Mouse (Mus musculus): ENCODE measurements at regions not wholly inside any gene's neighbourhood (a gene's known extent, or its start where the extent isn't known, plus 50 kb on each side); places are given as distances from the start of the nearest gene placed in this dataset.

DNA sequence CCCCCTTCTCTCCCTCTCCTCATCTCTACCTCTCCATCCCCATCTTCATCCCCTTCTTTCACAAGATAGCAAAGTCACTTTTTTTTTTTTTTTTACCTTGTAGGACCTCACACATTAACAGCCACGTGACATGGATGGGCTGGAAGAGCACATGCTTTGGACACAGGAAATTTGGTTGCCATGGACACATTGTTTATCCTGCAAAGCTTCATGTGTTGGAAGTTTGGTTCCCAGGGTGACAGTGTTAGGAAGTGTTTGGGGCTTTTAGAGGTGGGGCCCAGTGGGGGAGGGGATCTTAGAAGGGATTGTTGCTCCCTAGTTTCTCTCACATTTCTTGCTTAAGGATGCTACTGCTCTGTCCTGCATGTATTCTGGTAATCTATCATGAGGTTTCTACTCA lies 356.5 kb downstream of the Rps15a start:
- no peaks in the 10 kb centered on the region for H3K9me3 ChIP-seq
- no peak overlapping the region for H3K27ac ChIP-seq
- H3K9ac ChIP-seq, result no peak overlapping the region
- no peak overlapping the region for H3K4me2 ChIP-seq
- WGBS, result 39% methylated on average over 1 of the region's 1 CpGs
- ATAC-seq (ENCODE audit: insufficient number of reproducible peaks, insufficient read depth, low FRiP score, low TSS enrichment, low read depth), result no peak
- H3K36me3 ChIP-seq, result no peaks in the 10 kb centered on the region
- no peaks in the 10 kb centered on the region for H3K4me1 ChIP-seq
- no peak overlapping the region for H3K4me3 ChIP-seq
- no peaks in the 10 kb centered on the region for H3K27me3 ChIP-seq

DNA sequence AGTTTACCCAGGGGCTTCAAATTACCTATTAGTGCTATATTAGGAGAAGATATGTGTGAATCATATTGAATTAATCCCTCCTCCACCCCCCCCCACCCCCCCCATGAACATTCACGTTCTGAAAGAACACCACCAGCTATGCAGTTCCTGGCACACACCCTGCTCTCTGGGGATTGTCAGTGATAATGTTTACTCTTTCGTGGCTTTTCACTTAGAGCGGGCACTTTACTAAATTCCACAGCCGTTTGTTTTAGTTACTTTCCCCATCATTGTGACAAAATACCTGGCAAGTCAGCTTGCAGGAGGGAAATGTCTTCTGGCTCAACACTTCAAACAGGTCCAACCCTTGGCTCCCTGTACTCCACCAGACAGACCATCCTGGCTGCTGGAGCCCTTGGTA lies 359.0 kb downstream of the Rps15a start:
- H3K4me1 ChIP-seq, result 0 out of 2 replicates have a peak, but pooled peaks cover 3% of the 10 kb centered on the region
- WGBS, result 43% methylated on average over 4 of the region's 4 CpGs
- no peak overlapping the region for H3K4me2 ChIP-seq
- no peak overlapping the region for H3K27ac ChIP-seq
- no peak for ATAC-seq (ENCODE audit: insufficient number of reproducible peaks, insufficient read depth, low FRiP score, low TSS enrichment, low read depth)
- H3K27me3 ChIP-seq, result no peaks in the 10 kb centered on the region
- no peaks in the 10 kb centered on the region for H3K36me3 ChIP-seq
- no peaks in the 10 kb centered on the region for H3K9me3 ChIP-seq
- H3K9ac ChIP-seq, result no peak overlapping the region
- no peak overlapping the region for H3K4me3 ChIP-seq

DNA sequence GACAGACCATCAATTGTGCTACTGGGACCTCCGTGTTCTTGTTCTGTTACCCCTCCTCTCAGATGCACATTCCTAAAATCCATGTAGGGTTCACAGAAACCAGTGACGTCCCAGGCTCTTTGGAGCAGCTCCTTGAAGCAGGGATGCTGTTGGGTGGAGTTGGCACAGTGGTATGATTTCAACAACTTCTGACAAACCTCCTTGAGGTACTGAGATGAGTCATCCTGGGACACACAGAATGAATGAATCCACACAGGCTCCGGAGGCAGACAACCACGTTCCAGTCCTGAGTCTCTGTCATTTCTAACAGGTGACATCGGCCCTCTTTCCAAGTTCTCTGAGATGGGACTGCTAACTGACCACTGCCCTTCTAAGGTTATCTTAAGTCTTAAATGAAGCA lies 360.2 kb downstream of the Rps15a start:
- H3K4me3 ChIP-seq, result no peak overlapping the region
- no peak overlapping the region for H3K27ac ChIP-seq
- H3K4me1 ChIP-seq, result 0 out of 2 replicates have a peak, but pooled peaks cover 3% of the 10 kb centered on the region
- H3K36me3 ChIP-seq, result no peaks in the 10 kb centered on the region
- H3K4me2 ChIP-seq, result no peak overlapping the region
- H3K27me3 ChIP-seq, result no peaks in the 10 kb centered on the region
- no peak for ATAC-seq (ENCODE audit: insufficient number of reproducible peaks, insufficient read depth, low FRiP score, low TSS enrichment, low read depth)
- no peak overlapping the region for H3K9ac ChIP-seq
- 68% methylated on average over 5 of the region's 5 CpGs for WGBS
- no peaks in the 10 kb centered on the region for H3K9me3 ChIP-seq

DNA sequence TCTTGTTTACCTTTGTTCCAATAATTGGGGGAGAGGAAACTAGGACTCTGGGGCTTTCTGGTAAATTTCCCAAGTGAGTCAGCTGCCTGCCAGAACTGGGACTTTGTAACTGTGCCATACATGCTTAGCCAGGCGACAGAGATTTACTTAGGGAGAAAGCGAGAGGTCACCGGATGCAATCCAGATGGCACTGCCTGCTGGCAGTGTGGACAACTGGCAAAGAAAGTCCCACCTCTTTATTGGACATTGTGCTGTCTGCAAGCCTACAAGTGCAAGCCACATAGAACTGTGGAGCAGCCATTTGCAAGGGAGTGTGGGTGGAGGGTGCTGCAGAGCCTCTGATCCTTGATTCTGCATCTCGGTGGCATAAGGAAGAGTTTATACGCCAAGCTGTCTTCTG lies 362.7 kb downstream of the Rps15a start:
- WGBS, result 69% methylated on average over 5 of the region's 5 CpGs
- ATAC-seq (ENCODE audit: insufficient number of reproducible peaks, insufficient read depth, low FRiP score, low TSS enrichment, low read depth), result no peak
- H3K36me3 ChIP-seq, result no peaks in the 10 kb centered on the region
- H3K9me3 ChIP-seq, result no peaks in the 10 kb centered on the region
- no peak overlapping the region for H3K4me3 ChIP-seq
- H3K27me3 ChIP-seq, result no peaks in the 10 kb centered on the region
- H3K27ac ChIP-seq, result no peak overlapping the region
- H3K9ac ChIP-seq, result no peak overlapping the region
- 0 out of 2 replicates have a peak, but pooled peaks cover 3% of the 10 kb centered on the region for H3K4me1 ChIP-seq
- H3K4me2 ChIP-seq, result no peak overlapping the region

DNA sequence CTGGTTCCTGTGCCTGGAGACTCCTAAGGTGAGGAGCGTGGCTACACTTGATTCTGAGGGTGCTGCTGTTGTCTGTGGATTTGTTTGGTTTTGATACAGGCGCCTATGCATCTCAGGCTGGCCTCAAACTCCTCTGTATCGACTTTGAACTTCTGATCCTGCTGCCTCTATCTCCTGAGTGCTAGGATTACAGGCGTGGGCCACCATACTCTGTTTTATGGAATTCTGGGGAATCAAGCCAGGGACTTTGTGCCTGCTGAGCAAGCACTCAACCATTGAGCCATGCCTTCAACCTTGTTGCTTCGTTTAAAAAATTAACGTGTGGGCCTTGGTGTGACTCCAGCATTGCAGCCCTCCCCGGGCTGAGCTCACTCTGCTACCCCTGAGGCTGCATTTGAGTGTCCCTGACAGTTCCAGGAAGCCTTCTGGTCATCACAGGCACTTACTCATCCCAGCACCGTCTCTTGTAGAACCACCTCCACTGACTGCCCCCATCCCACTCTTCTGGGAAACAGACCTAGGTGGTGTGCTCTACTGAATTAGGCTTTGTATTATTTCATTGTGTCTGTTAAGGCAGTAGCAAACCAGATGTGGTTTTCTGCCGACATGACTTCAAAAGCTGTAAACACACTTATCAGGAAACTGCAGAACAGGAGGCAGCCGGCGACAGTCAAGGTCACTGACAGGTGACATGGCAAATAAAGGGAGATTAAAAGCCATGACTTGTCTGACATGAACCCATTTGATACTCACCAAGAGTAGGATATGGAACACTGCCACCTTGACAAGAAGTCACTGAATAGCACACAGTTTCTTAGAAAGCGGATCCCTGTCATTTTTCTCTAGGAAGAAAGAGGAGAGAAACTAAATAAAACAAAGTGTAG lies 363.4 kb downstream of the Rps15a start:
- H3K27me3 ChIP-seq, result no peaks in the 10 kb centered on the region
- 60% methylated on average over 12 of the region's 12 CpGs for WGBS
- H3K27ac ChIP-seq, result no peak overlapping the region
- ATAC-seq (ENCODE audit: insufficient number of reproducible peaks, insufficient read depth, low FRiP score, low TSS enrichment, low read depth), result no peak
- no peak overlapping the region for H3K9ac ChIP-seq
- no peaks in the 10 kb centered on the region for H3K9me3 ChIP-seq
- H3K36me3 ChIP-seq, result no peaks in the 10 kb centered on the region
- no peak overlapping the region for H3K4me2 ChIP-seq
- no peak overlapping the region for H3K4me3 ChIP-seq
- H3K4me1 ChIP-seq, result 0 out of 2 replicates have a peak, but pooled peaks cover 3% of the 10 kb centered on the region

DNA sequence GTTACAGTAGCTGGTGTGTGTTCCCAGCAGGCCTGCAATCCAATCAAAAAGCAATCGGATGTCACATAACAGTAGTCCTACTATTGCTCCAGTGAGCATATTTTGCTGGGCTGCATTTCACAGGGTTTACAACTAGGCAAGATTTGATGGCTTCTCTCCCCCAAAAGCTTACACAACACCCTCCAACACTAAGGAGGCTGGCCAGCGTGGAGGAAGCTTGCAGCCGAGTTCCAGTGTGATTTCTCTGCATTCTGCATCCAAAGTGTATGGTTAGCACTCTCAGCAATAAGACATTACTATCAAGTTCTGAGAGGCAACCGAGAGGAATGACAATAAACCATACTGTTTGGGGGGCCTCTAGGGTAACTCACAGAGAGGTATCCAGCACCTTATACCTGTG lies 367.2 kb downstream of the Xylt1 start:
- Histone ChIP-seq H3K27ac (no peak overlapping the region), H3K27me3 (no peaks in the 10 kb centered on the region), H3K4me2 (no peak overlapping the region), H3K4me1 (no peaks in the 10 kb centered on the region), H3K4me3 (no peak overlapping the region), H3K36me3 (no peaks in the 10 kb centered on the region), H3K9me3 (no peaks in the 10 kb centered on the region), H3K9ac (no peak overlapping the region)
- no peak for ATAC-seq (ENCODE audit: insufficient number of reproducible peaks, insufficient read depth, low FRiP score, low TSS enrichment, low read depth)
- WGBS, result 79% methylated on average over 4 of the region's 4 CpGs

DNA sequence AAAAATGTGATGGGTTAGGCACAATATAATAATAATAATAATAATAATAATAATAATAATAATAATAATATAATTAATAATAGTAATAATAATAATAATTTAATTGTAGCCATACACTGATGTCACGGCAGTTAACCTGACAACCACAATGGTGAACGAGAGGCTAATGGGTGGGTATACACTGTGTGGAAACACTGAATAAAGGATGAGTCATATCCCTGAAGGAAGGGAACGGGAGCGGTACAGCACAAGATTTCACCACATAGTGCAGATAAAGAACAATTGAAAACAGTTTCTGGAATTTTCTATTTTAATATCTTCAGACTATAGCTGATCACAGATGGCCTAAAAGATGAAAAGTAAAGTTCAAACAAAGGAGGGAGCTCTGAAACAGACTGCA lies 365.6 kb downstream of the Xylt1 start:
- no peak overlapping the region for H3K9ac ChIP-seq
- no peaks in the 10 kb centered on the region for H3K4me1 ChIP-seq
- H3K9me3 ChIP-seq, result no peaks in the 10 kb centered on the region
- no peaks in the 10 kb centered on the region for H3K36me3 ChIP-seq
- H3K4me2 ChIP-seq, result no peak overlapping the region
- no peak overlapping the region for H3K4me3 ChIP-seq
- 81% methylated on average over 4 of the region's 4 CpGs for WGBS
- H3K27ac ChIP-seq, result no peak overlapping the region
- H3K27me3 ChIP-seq, result no peaks in the 10 kb centered on the region
- no peak for ATAC-seq (ENCODE audit: insufficient number of reproducible peaks, insufficient read depth, low FRiP score, low TSS enrichment, low read depth)

DNA sequence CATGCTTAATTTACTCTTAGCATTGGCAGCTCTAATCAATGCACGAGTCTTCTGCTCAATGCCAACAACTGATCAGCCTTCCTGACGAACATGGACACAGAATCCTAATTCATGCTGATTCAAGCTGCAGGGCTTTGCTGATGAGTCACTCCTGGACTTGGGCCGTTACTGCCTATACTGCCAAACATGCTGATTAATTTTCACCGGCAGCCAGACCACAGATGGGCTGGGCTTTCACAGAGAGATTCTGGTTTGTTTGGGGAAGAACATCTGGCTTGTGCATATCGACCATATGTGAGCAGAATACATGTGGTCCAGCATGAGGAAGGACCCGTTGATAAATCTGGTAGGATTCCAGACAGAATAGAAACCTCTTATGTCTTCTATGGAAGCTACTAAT lies 358.9 kb downstream of the Xylt1 start:
- no peak for ATAC-seq (ENCODE audit: insufficient number of reproducible peaks, insufficient read depth, low FRiP score, low TSS enrichment, low read depth)
- 52% methylated on average over 6 of the region's 6 CpGs for WGBS

DNA sequence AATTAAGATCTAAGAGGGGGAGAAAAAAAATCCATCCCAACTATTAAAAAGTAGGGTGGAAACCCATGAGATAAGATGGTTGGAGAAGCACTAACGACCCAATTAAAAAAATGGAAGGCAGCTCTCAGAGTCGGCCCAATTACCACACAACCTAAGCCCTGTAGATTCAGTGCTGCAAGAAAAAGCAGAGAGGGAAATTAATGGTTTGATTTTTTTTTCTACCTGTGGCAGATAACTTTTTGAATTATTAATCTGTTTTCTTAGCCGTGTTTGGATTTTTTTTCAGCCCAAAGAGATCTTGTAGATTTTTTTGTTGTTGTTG lies 354.9 kb downstream of the Xylt1 start:
- no peak overlapping the region for H3K27ac ChIP-seq
- no peaks in the 10 kb centered on the region for H3K36me3 ChIP-seq
- no peak overlapping the region for H3K9ac ChIP-seq
- no peaks in the 10 kb centered on the region for H3K9me3 ChIP-seq
- no peaks in the 10 kb centered on the region for H3K27me3 ChIP-seq
- peaks cover 7% of the 10 kb centered on the region; the same call in 1 of the 2 replicates for H3K4me1 ChIP-seq
- H3K4me3 ChIP-seq, result no peak overlapping the region
- ATAC-seq (ENCODE audit: insufficient number of reproducible peaks, insufficient read depth, low FRiP score, low TSS enrichment, low read depth), result no peak
- 68% methylated on average over 3 of the region's 3 CpGs for WGBS
- H3K4me2 ChIP-seq, result no peak overlapping the region

More for the DNA sequence above, 358.9 kb downstream of the Xylt1 start:
- Histone ChIP-seq H3K4me1 (peaks cover 7% of the 10 kb centered on the region; the same call in 1 of the 2 replicates), H3K9me3 (no peaks in the 10 kb centered on the region), H3K4me3 (no peak overlapping the region), H3K27me3 (no peaks in the 10 kb centered on the region), H3K27ac (no peak overlapping the region), H3K9ac (no peak overlapping the region), H3K36me3 (no peaks in the 10 kb centered on the region), H3K4me2 (no peak overlapping the region)

DNA sequence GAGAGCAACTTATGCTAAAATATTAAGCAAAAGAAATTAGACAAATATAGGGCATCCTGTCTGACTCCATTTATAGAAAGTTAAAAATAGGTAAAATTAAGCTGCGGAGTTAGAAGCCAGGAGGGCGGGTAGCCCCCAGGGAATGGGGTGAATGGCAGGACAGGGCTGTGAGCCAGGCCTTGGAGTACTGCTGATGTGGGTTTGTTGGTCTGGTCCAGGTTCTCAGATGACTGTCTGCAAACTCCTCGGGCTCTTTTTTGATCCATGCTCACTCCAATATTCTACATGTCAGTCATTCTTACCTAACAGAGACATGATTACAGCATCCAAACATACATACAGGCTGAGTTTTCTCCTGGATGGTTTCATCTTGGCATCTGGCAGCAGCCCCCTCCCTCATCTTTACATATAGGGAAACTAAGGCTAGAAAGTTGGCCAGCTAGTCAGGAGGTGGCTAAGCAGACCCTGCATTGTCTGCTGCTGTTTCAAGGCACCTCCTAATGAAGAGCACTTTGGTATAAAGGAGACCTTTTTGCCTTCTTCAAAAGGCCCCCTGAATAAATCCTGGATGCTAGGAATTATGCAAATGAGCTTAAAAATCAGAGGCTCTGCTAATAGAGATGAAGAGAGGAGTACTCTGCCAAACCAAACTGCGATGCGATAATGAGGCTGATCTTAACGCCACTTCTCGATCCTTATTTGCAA lies 354.4 kb downstream of the Xylt1 start:
- H3K27me3 ChIP-seq, result no peaks in the 10 kb centered on the region
- no peaks in the 10 kb centered on the region for H3K9me3 ChIP-seq
- peaks cover 7% of the 10 kb centered on the region; the same call in 1 of the 2 replicates for H3K4me1 ChIP-seq
- H3K36me3 ChIP-seq, result no peaks in the 10 kb centered on the region
- no peak overlapping the region for H3K4me2 ChIP-seq
- ATAC-seq (ENCODE audit: insufficient number of reproducible peaks, insufficient read depth, low FRiP score, low TSS enrichment, low read depth), result no peak
- H3K4me3 ChIP-seq, result no peak overlapping the region
- WGBS, result 75% methylated on average over 7 of the region's 7 CpGs
- H3K9ac ChIP-seq, result no peak overlapping the region
- no peak overlapping the region for H3K27ac ChIP-seq

DNA sequence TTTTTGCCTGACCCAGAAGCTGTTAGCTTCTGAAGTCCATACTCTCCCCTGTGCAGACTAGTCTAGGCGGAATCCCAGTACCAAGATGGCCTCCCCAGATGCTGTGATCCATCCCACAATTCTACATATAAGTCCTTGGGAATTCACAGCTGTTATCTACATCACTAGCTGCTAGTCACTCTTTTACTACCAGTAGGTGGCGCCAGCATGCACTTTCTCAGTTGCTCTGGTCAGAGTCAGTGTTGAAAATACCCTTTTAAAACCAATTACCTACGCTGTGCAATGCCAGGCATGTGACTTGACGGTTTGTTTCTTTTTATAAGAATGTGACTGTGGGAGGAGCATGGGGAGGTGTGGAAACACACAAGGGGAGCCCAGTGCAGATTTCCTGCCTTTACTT lies 348.3 kb downstream of the Xylt1 start:
- H3K4me1 ChIP-seq, result no peaks in the 10 kb centered on the region
- no peak overlapping the region for H3K4me2 ChIP-seq
- ATAC-seq (ENCODE audit: insufficient number of reproducible peaks, insufficient read depth, low FRiP score, low TSS enrichment, low read depth), result no peak
- H3K36me3 ChIP-seq, result no peaks in the 10 kb centered on the region
- H3K27ac ChIP-seq, result no peak overlapping the region
- no peak overlapping the region for H3K9ac ChIP-seq
- whole genome bisulfite sequencing, result 71% methylated on average over 4 of the region's 4 CpGs
- H3K9me3 ChIP-seq, result no peaks in the 10 kb centered on the region; the same call in 1 of the 2 replicates
- H3K4me3 ChIP-seq, result no peak overlapping the region
- no peaks in the 10 kb centered on the region for H3K27me3 ChIP-seq

Measured in embryonic facial prominence, embryonic 13.5 days (tissue).